ENCODE assay signal across 12 mouse cellular contexts in genomic region chr15:82277591-82277990, GRCm38 (mm10). TPM values are rescaled to one million over a fixed set of nuclear protein-coding genes. Genes with fewer than 3 reads are reported as not detected.
DNase-seq lines count a peak whose midpoint lies in the region; ATAC-seq lines count a peak whose summit lies in the region.
"Had no signal": no experiment of that assay in that cellular context is flagged by ENCODE, and none has a peak within 500 bp of the region (broad histone marks: within the 10 kb centered on the region; RNA-seq: fewer than 3 reads in every experiment).

No protein-coding gene starts in this region.

- intact Hi-C loops in gastrocnemius, postnatal 36 days (cut with DNase I): no loop called here

- DNase-seq in cerebellum, adult 11 months: peak; percentile 84
- peak; percentile 84 for DNase-seq in cerebellum, adult 8-10 months
- no peak for DNase-seq in hindbrain, embryonic 11.5 days (ENCODE audit: low spot score)
- no peak for DNase-seq in midbrain, embryonic 14.5 days
- DNase-seq in adipocyte (ENCODE audit: low spot score): no peak
- no peak for DNase-seq in gastrocnemius, postnatal 36 days
- DNase-seq: lung, postnatal 10 days had no signal

- H3K4me1 ChIP-seq in hindbrain, embryonic 11.5 days (replicated peaks; ENCODE audit: control insufficient read depth, insufficient read depth, low read length): peaks cover 8% of the 10 kb centered on the region
- H3K4me1 ChIP-seq in midbrain, embryonic 14.5 days (ENCODE audit: control insufficient read depth, insufficient read depth, low read length): peaks cover 24% of the 10 kb centered on the region
- H3K4me1 ChIP-seq in heart, embryonic 11.5 days (ENCODE audit: control insufficient read depth, insufficient read depth, low read length): peaks cover 9% of the 10 kb centered on the region; the same call in 1 of the 2 replicates

- WGBS in hindbrain, embryonic 11.5 days: 87% methylated on average over 5 of the region's 5 CpGs
- 84% methylated on average over 5 of the region's 5 CpGs for WGBS in midbrain, embryonic 14.5 days
- WGBS in heart, embryonic 11.5 days (ENCODE audit: insufficient replicate concordance): 57% methylated on average over 5 of the region's 5 CpGs

- no peaks in the 10 kb centered on the region for H3K9me3 ChIP-seq in hindbrain, embryonic 11.5 days (ENCODE audit: control insufficient read depth, low read length)
- no peaks in the 10 kb centered on the region for H3K9me3 ChIP-seq in midbrain, embryonic 14.5 days (ENCODE audit: control insufficient read depth, low read length)
- no peaks in the 10 kb centered on the region for H3K9me3 ChIP-seq in heart, embryonic 11.5 days (replicated peaks; ENCODE audit: control insufficient read depth, low read length)
- H3K9me3 ChIP-seq: limb, embryonic 15.5 days had no signal

- H3K36me3 ChIP-seq in hindbrain, embryonic 11.5 days (ENCODE audit: control insufficient read depth, insufficient read depth, low read length): peaks cover 5% of the 10 kb centered on the region; the same call in 1 of the 2 replicates
- peaks cover 43% of the 10 kb centered on the region for H3K36me3 ChIP-seq in midbrain, embryonic 14.5 days (ENCODE audit: control insufficient read depth, insufficient read depth, low read length)
- no peaks in the 10 kb centered on the region for H3K36me3 ChIP-seq in heart, embryonic 11.5 days (ENCODE audit: control insufficient read depth, insufficient read depth, low read length)
- H3K36me3 ChIP-seq: limb, embryonic 15.5 days had no signal

- no peak overlapping the region for H3K27ac ChIP-seq in hindbrain, embryonic 11.5 days (ENCODE audit: low read depth, low read length)
- no peak overlapping the region for H3K27ac ChIP-seq in midbrain, embryonic 14.5 days (replicated peaks; ENCODE audit: low read depth, low read length)
- H3K27ac ChIP-seq in heart, embryonic 11.5 days (ENCODE audit: low read depth, low read length): no peak overlapping the region
- H3K27ac ChIP-seq: kidney, postnatal 0 days; limb, embryonic 15.5 days had no signal

- peaks cover 7% of the 10 kb centered on the region for H3K27me3 ChIP-seq in hindbrain, embryonic 11.5 days (ENCODE audit: control insufficient read depth, insufficient read depth, low read length)
- H3K27me3 ChIP-seq in midbrain, embryonic 14.5 days (ENCODE audit: control insufficient read depth, insufficient read depth, low read length): 0 out of 2 replicates have a peak, but pooled peaks cover 8% of the 10 kb centered on the region
- H3K27me3 ChIP-seq in heart, embryonic 11.5 days (ENCODE audit: control insufficient read depth, insufficient read depth, low read length): peaks cover 50% of the 10 kb centered on the region

- H3K9ac ChIP-seq in hindbrain, embryonic 11.5 days (ENCODE audit: low read depth, low read length): no peak overlapping the region
- peak overlapping the region; percentile 6; the same call in 1 of the 2 replicates for H3K9ac ChIP-seq in midbrain, embryonic 14.5 days (replicated peaks; ENCODE audit: low read length)
- no peak overlapping the region for H3K9ac ChIP-seq in heart, embryonic 11.5 days (ENCODE audit: low read depth, low read length)
- H3K9ac ChIP-seq: limb, embryonic 15.5 days had no signal

- H3K4me3 ChIP-seq in hindbrain, embryonic 11.5 days (ENCODE audit: low read depth, low read length): no peak overlapping the region
- H3K4me3 ChIP-seq in midbrain, embryonic 14.5 days (replicated peaks; ENCODE audit: low read depth, low read length): peak overlapping the region; percentile 86
- no peak overlapping the region for H3K4me3 ChIP-seq in heart, embryonic 11.5 days (ENCODE audit: low read depth, low read length)
- H3K4me3 ChIP-seq: limb, embryonic 15.5 days had no signal

- H3K4me2 ChIP-seq in hindbrain, embryonic 11.5 days (replicated peaks; ENCODE audit: low read depth, low read length): peak overlapping the region; percentile 12; the same call in 1 of the 2 replicates
- H3K4me2 ChIP-seq in midbrain, embryonic 14.5 days (ENCODE audit: low read length): peak overlapping the region; percentile 96
- H3K4me2 ChIP-seq in heart, embryonic 11.5 days: no peak overlapping the region
- H3K4me2 ChIP-seq: limb, embryonic 15.5 days had no signal

- ATAC-seq in hindbrain, embryonic 11.5 days (ENCODE audit: low FRiP score): no peak
- no peak for ATAC-seq in midbrain, embryonic 14.5 days (ENCODE audit: low FRiP score, low TSS enrichment)
- ATAC-seq in megakaryocyte progenitor cell, adult 5-6 weeks (replicated peaks; ENCODE audit: poor library complexity): no peak
- ATAC-seq in heart, embryonic 11.5 days (replicated peaks; ENCODE audit: insufficient number of reproducible peaks, low FRiP score, low TSS enrichment): no peak

RNA-seq across cellular contexts. Expression of gene Sept3, which starts 2.9 kb away (rescaled TPM):
- 146 and 150 TPM in 2 replicates for polyA plus RNA-seq in hindbrain, embryonic 11.5 days (2014; fragmentation: Nextera tagmentation; extraction: Ambion mirVana)
- 361 and 403 TPM in 2 replicates for polyA plus RNA-seq in midbrain, embryonic 14.5 days (2014; fragmentation: Nextera tagmentation; extraction: Ambion mirVana)
- total RNA-seq in gastrocnemius, postnatal 36 days (2021): under 1 TPM; 0.31 to 0.91 TPM
- total RNA-seq in megakaryocyte progenitor cell, adult 5-6 weeks (2015): 0.07 TPM in 1 of 2 replicates, not detected in the other
- 0.08 TPM in 1 of 2 replicates, not detected in the other for total RNA-seq in megakaryocyte progenitor cell, adult 5-6 weeks (2017)
- polyA plus RNA-seq in heart, embryonic 11.5 days (2014; fragmentation: Nextera tagmentation; extraction: Ambion mirVana): 5.0 and 6.2 TPM in 2 replicates

RNA-seq across cellular contexts. Expression of gene Wbp2nl, which starts 21.2 kb away (rescaled TPM):
- 0.12 TPM in 1 of 2 replicates, not detected in the other for polyA plus RNA-seq in hindbrain, embryonic 11.5 days (2014; fragmentation: Nextera tagmentation; extraction: Ambion mirVana)
- polyA plus RNA-seq in midbrain, embryonic 14.5 days (2014; fragmentation: Nextera tagmentation; extraction: Ambion mirVana): not detected in 2 replicates
- total RNA-seq in gastrocnemius, postnatal 36 days (2021): not detected
- 0.17 TPM in 1 of 2 replicates, not detected in the other for total RNA-seq in megakaryocyte progenitor cell, adult 5-6 weeks (2015)
- total RNA-seq in megakaryocyte progenitor cell, adult 5-6 weeks (2017): not detected in 2 replicates
- 0.40 and 0.56 TPM in 2 replicates for polyA plus RNA-seq in heart, embryonic 11.5 days (2014; fragmentation: Nextera tagmentation; extraction: Ambion mirVana)

RNA-seq across cellular contexts. Expression of gene 1500009C09Rik, which starts 25.4 kb away (rescaled TPM):
- polyA plus RNA-seq in hindbrain, embryonic 11.5 days (2014; fragmentation: Nextera tagmentation; extraction: Ambion mirVana): 0.86 and 1.6 TPM in 2 replicates
- polyA plus RNA-seq in midbrain, embryonic 14.5 days (2014; fragmentation: Nextera tagmentation; extraction: Ambion mirVana): 12.2 and 47.6 TPM in 2 replicates
- total RNA-seq in gastrocnemius, postnatal 36 days (2021): not detected
- not detected in 2 replicates for total RNA-seq in megakaryocyte progenitor cell, adult 5-6 weeks (2015)
- not detected in 2 replicates for total RNA-seq in megakaryocyte progenitor cell, adult 5-6 weeks (2017)
- polyA plus RNA-seq in heart, embryonic 11.5 days (2014; fragmentation: Nextera tagmentation; extraction: Ambion mirVana): not detected in 2 replicates
- polyA plus RNA-seq: heart, embryonic 16.5 days; kidney, postnatal 0 days; limb, embryonic 15.5 days had no signal

RNA-seq across cellular contexts. Expression of gene Cenpm, which starts 33.0 kb away (rescaled TPM):
- 76.2 and 78.1 TPM in 2 replicates for polyA plus RNA-seq in hindbrain, embryonic 11.5 days (2014; fragmentation: Nextera tagmentation; extraction: Ambion mirVana)
- polyA plus RNA-seq in midbrain, embryonic 14.5 days (2014; fragmentation: Nextera tagmentation; extraction: Ambion mirVana): 13.9 and 23.2 TPM in 2 replicates
- total RNA-seq in gastrocnemius, postnatal 36 days (2021): under 1 TPM; 0.46 to 0.79 TPM
- 32.9 and 42.6 TPM in 2 replicates for total RNA-seq in megakaryocyte progenitor cell, adult 5-6 weeks (2015)
- total RNA-seq in megakaryocyte progenitor cell, adult 5-6 weeks (2017): 16.5 and 24.9 TPM in 2 replicates
- 59.7 and 67.3 TPM in 2 replicates for polyA plus RNA-seq in heart, embryonic 11.5 days (2014; fragmentation: Nextera tagmentation; extraction: Ambion mirVana)

RNA-seq across cellular contexts. Expression of gene Tnfrsf13c, which starts 53.4 kb away (rescaled TPM):
- 0.35 and 0.62 TPM in 2 replicates for polyA plus RNA-seq in hindbrain, embryonic 11.5 days (2014; fragmentation: Nextera tagmentation; extraction: Ambion mirVana)
- polyA plus RNA-seq in midbrain, embryonic 14.5 days (2014; fragmentation: Nextera tagmentation; extraction: Ambion mirVana): 0.19 TPM in 1 of 2 replicates, not detected in the other
- not detected for total RNA-seq in gastrocnemius, postnatal 36 days (2021)
- 2.1 and 2.4 TPM in 2 replicates for total RNA-seq in megakaryocyte progenitor cell, adult 5-6 weeks (2015)
- 0.34 and 0.92 TPM in 2 replicates for total RNA-seq in megakaryocyte progenitor cell, adult 5-6 weeks (2017)
- polyA plus RNA-seq in heart, embryonic 11.5 days (2014; fragmentation: Nextera tagmentation; extraction: Ambion mirVana): 0.29 TPM in 1 of 2 replicates, not detected in the other

Comparison
In these comparisons a context has a peak if more than half of its experiments do, and no peak if none do; other contexts are left out.
1. DNase-seq: peak in cerebellum, adult 11 months (single experiment) and cerebellum, adult 8-10 months (single experiment); none in hindbrain, embryonic 11.5 days (single experiment), midbrain, embryonic 14.5 days (single experiment), adipocyte (single experiment) and gastrocnemius, postnatal 36 days (0 of 2).
2. RNA of gene Sept3, which starts 2.9 kb away (polyA plus RNA-seq): 361 to 403 TPM in midbrain, embryonic 14.5 days and 146 to 150 TPM in hindbrain, embryonic 11.5 days; 5.0 to 6.2 TPM in heart, embryonic 11.5 days; every median in the first group is over 10 times any median in the second.